Mouse (Mus musculus) olfactory bulb, adult 2 months (tissue): ENCODE results near the gene Astn1.

Source experiments
- CTCF ChIP-seq: fragments of 200-500 bp; IDR thresholded peaks from 2 replicates; pipeline ENCODE4 v1.5.1; 2012; ENCODE audit warnings: low read depth, mild to moderate bottlenecking, low read length, moderate library complexity; ENCODE audit not compliant: insufficient read depth
- POLR2A ChIP-seq: fragments of 200-500 bp; IDR thresholded peaks from 2 replicates; pipeline ENCODE4 v1.6.1; 2012; ENCODE audit warnings: mild to moderate bottlenecking, low read depth, low read length, moderate library complexity; ENCODE audit not compliant: insufficient read depth

DNA sequence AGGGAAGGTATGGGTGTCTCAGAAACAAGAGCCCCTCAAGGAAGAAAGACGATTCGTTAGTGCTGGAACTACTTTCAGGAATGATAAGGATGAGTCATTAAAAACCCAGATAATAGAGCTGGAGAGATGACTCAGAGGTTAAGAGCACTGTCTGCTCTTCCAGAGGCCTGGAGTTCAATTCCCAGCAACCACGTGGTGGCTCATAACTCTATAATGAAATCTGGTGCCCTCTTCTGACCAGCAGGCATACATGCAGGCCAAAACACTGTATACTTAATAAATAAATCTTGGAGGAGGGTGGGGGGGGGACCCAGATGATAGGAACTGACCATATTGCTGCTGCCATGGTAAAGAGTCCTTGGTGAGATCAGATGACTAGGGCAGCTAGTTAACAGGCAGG, 335.4 kb downstream of the Astn1 start:
- TF ChIP-seq POLR2A (no peak), CTCF (no peak)
